Mouse (Mus musculus): ENCODE measurements at regions not wholly inside any gene's neighbourhood (a gene's known extent, or its start where the extent isn't known, plus 50 kb on each side); places are given as distances from the start of the nearest gene placed in this dataset.
"Not testable (repeated sequence)": the region's sequence is repeated elsewhere in the genome, so short reads cannot be mapped to it uniquely, and the experiment has no call there.

- peak overlapping the region; percentile 41 for H3K4me2 ChIP-seq (replicated peaks; ENCODE audit: low read depth, low read length)
- H3K4me1 ChIP-seq (ENCODE audit: control insufficient read depth, insufficient read depth, low read length); H3K27me3 ChIP-seq (ENCODE audit: control insufficient read depth, insufficient read depth, low read length); H3K9me3 ChIP-seq (ENCODE audit: control insufficient read depth, low read depth, low read length); H3K36me3 ChIP-seq (ENCODE audit: control insufficient read depth, insufficient read depth, low read length): not testable (repeated sequence)
- peak overlapping the region; percentile 33 for H3K9ac ChIP-seq (replicated peaks; ENCODE audit: low read depth, low read length)
- H3K4me3 ChIP-seq (ENCODE audit: low read depth, low read length): peak overlapping the region; percentile 46
- WGBS: 1% methylated on average over 27 of the region's 27 CpGs
- H3K27ac ChIP-seq (ENCODE audit: low read length): peak overlapping the region; percentile 83
- peak; percentile 94 for ATAC-seq (ENCODE audit: insufficient number of reproducible peaks, insufficient read depth, low FRiP score, low read depth)
Observed at GRCm38 (mm10) chr13:74563483-74564330, 69.9 kb upstream of the Zfp825 start.

GRCm38 (mm10) chr13:74564331-74564727 is 70.5 kb upstream of the Zfp825 start:
- peak overlapping the region; percentile 30; the same call in 1 of the 2 replicates for H3K9ac ChIP-seq (replicated peaks; ENCODE audit: low read depth, low read length)
- not testable (repeated sequence) for H3K36me3 ChIP-seq (ENCODE audit: control insufficient read depth, insufficient read depth, low read length)

GRCm38 (mm10) chr13:74569967-74570366 is 69.4 kb upstream of the Erap1 start:
- H3K4me2 ChIP-seq (replicated peaks; ENCODE audit: low read depth, low read length); H3K9me3 ChIP-seq (ENCODE audit: control insufficient read depth, low read depth, low read length); ATAC-seq (ENCODE audit: insufficient number of reproducible peaks, insufficient read depth, low FRiP score, low read depth); H3K36me3 ChIP-seq (ENCODE audit: control insufficient read depth, insufficient read depth, low read length); H3K27me3 ChIP-seq (ENCODE audit: control insufficient read depth, insufficient read depth, low read length); H3K4me1 ChIP-seq (ENCODE audit: control insufficient read depth, insufficient read depth, low read length); H3K4me3 ChIP-seq (ENCODE audit: low read depth, low read length); H3K27ac ChIP-seq (ENCODE audit: low read length); H3K9ac ChIP-seq (replicated peaks; ENCODE audit: low read depth, low read length): not testable (repeated sequence)
- WGBS: 57% methylated on average over 4 of the region's 4 CpGs

More at GRCm38 (mm10) chr13:74564331-74564727, 70.5 kb upstream of the Zfp825 start:
- H3K4me1 ChIP-seq (ENCODE audit: control insufficient read depth, insufficient read depth, low read length); ATAC-seq (ENCODE audit: insufficient number of reproducible peaks, insufficient read depth, low FRiP score, low read depth); H3K9me3 ChIP-seq (ENCODE audit: control insufficient read depth, low read depth, low read length); H3K27me3 ChIP-seq (ENCODE audit: control insufficient read depth, insufficient read depth, low read length): not testable (repeated sequence)
- H3K27ac ChIP-seq (ENCODE audit: low read length): peak overlapping the region; percentile 83; the same call in 1 of the 2 replicates
- 21% methylated on average over 2 of the region's 2 CpGs for WGBS
- peak overlapping the region; percentile 41 for H3K4me2 ChIP-seq (replicated peaks; ENCODE audit: low read depth, low read length)
- H3K4me3 ChIP-seq (ENCODE audit: low read depth, low read length): peak overlapping the region; percentile 46
